ENCODE assay signal across 7 mouse cellular contexts in genomic region chr9:62040008-62040608, GRCm38 (mm10). TPM values are rescaled to one million over a fixed set of nuclear protein-coding genes. Genes with fewer than 3 reads are reported as not detected.
DNase-seq lines count a peak whose midpoint lies in the region; ATAC-seq and TF ChIP-seq lines count a peak whose summit lies in the region.

No protein-coding gene starts in this region.

- H3K4me3 ChIP-seq in kidney, adult 2 months (ENCODE audit: insufficient read depth, low read depth, low read length): no peak overlapping the region
- H3K4me3 ChIP-seq in limb, embryonic 12.5 days (replicated peaks): 0 out of 2 replicates have a peak overlapping the region, but pooled peaks have one; percentile 11
- no peak overlapping the region for H3K4me3 ChIP-seq in midbrain, embryonic 16.5 days (ENCODE audit: low read depth, low read length)
- H3K4me3 ChIP-seq in spleen, adult 2 months (ENCODE audit: extremely low read depth, insufficient read depth, insufficient read length): no peak overlapping the region

- no peak overlapping the region for H3K9ac ChIP-seq in limb, embryonic 12.5 days (replicated peaks)
- no peak overlapping the region for H3K9ac ChIP-seq in midbrain, embryonic 16.5 days (ENCODE audit: low read depth, low read length)

- peak overlapping the region; percentile 41 for H3K4me2 ChIP-seq in limb, embryonic 12.5 days
- peak overlapping the region; percentile 34 for H3K4me2 ChIP-seq in midbrain, embryonic 16.5 days (ENCODE audit: low read length)

- H3K27ac ChIP-seq in kidney, adult 2 months (ENCODE audit: insufficient read depth, low read depth, low read length): no peak overlapping the region
- no peak overlapping the region for H3K27ac ChIP-seq in limb, embryonic 12.5 days
- no peak overlapping the region for H3K27ac ChIP-seq in midbrain, embryonic 16.5 days (ENCODE audit: low read length)
- no peak overlapping the region for H3K27ac ChIP-seq in spleen, adult 2 months (ENCODE audit: insufficient read depth, low read length)

- no peaks in the 10 kb centered on the region for H3K4me1 ChIP-seq in kidney, adult 2 months (ENCODE audit: control insufficient read depth, insufficient read depth, low read length)
- no peaks in the 10 kb centered on the region for H3K4me1 ChIP-seq in limb, embryonic 12.5 days (replicated peaks)
- H3K4me1 ChIP-seq in midbrain, embryonic 16.5 days (ENCODE audit: control insufficient read depth, insufficient read depth, low read length): no peaks in the 10 kb centered on the region
- no peaks in the 10 kb centered on the region for H3K4me1 ChIP-seq in spleen, adult 2 months (ENCODE audit: control insufficient read depth, insufficient read depth, insufficient read length)

- whole genome bisulfite sequencing in kidney, adult 2 months: 8% methylated on average over 20 of the region's 20 CpGs
- WGBS in limb, embryonic 12.5 days: 6% methylated on average over 20 of the region's 20 CpGs
- 3% methylated on average over 20 of the region's 20 CpGs for WGBS in midbrain, embryonic 16.5 days
- WGBS in spleen, adult 2 months: 11% methylated on average over 20 of the region's 20 CpGs

- H3K27me3 ChIP-seq in kidney, adult 2 months (replicated peaks; ENCODE audit: control insufficient read depth, insufficient read depth, low read length): no peaks in the 10 kb centered on the region
- H3K27me3 ChIP-seq in limb, embryonic 12.5 days: no peaks in the 10 kb centered on the region
- no peaks in the 10 kb centered on the region for H3K27me3 ChIP-seq in midbrain, embryonic 16.5 days (ENCODE audit: control insufficient read depth, insufficient read depth, low read depth, low read length)
- no peaks in the 10 kb centered on the region for H3K27me3 ChIP-seq in spleen, adult 2 months (ENCODE audit: control insufficient read depth, insufficient read depth, low read length)

- H3K9me3 ChIP-seq in limb, embryonic 12.5 days: no peaks in the 10 kb centered on the region
- H3K9me3 ChIP-seq in midbrain, embryonic 16.5 days (replicated peaks; ENCODE audit: control insufficient read depth, low read length, poor library complexity, severe bottlenecking): no peaks in the 10 kb centered on the region

- DNase-seq in adrenal gland, adult 2 months: peak; percentile 89
- peak; percentile 83 for DNase-seq in embryo, embryonic 9.5 days (ENCODE audit: extremely low spot score)
- DNase-seq in heart, adult 18-20 months: peak; percentile 84 to 94
- DNase-seq in kidney, adult 2 months: peak; percentile 83
- peak; percentile 31 to 80 for DNase-seq in spleen, adult 2 months (ENCODE audit: low read depth in 1 of 2, low spot score in 2 of 2)

- no peak for TF ChIP-seq POLR2A in kidney, adult 2 months (IDR thresholded peaks at IDR 0.05; ENCODE audit: low read depth, low read length)
- no peak for TF ChIP-seq POLR2A in spleen, adult 2 months (IDR thresholded peaks at IDR 0.05; ENCODE audit: low read depth, low read length)

- ATAC-seq in limb, embryonic 12.5 days (ENCODE audit: insufficient number of reproducible peaks, insufficient read depth, low FRiP score, low TSS enrichment, low read depth): no peak
- ATAC-seq in midbrain, embryonic 16.5 days: peak; percentile 66; the same call in 1 of the 2 replicates

- H3K36me3 ChIP-seq in kidney, adult 2 months (ENCODE audit: control insufficient read depth, insufficient read depth, low read length): no peaks in the 10 kb centered on the region
- H3K36me3 ChIP-seq in limb, embryonic 12.5 days: no peaks in the 10 kb centered on the region
- no peaks in the 10 kb centered on the region for H3K36me3 ChIP-seq in midbrain, embryonic 16.5 days (ENCODE audit: control insufficient read depth, insufficient read depth, low read length)
- H3K36me3 ChIP-seq in spleen, adult 2 months (ENCODE audit: control insufficient read depth, insufficient read depth, low read length): no peaks in the 10 kb centered on the region

- TF ChIP-seq CTCF in kidney, adult 2 months (conservative IDR thresholded peaks at IDR 0.05; ENCODE audit: insufficient read depth, insufficient read length, low read depth, low read length): peak; percentile 99
- peak; percentile 95 for TF ChIP-seq CTCF in spleen, adult 2 months (IDR thresholded peaks at IDR 0.05; ENCODE audit: extremely low read depth, insufficient read depth, insufficient read length, insufficient replicate concordance)

RNA-seq across cellular contexts. Expression of gene Paqr5, which starts 13.5 kb away (rescaled TPM):
- total RNA-seq in adrenal gland, adult 2 months (2021): 10 to 100 TPM in 1 of 2 experiments, under 1 TPM in 1; 0.93 to 16.3 TPM
- 16.8 and 22.9 TPM in 2 replicates for polyA plus RNA-seq in adrenal gland, adult 2 months (2012; rRNA removed)
- total RNA-seq in heart, adult 18-20 months (2021): under 1 TPM in 1 of 2 experiments, not detected in 1; 0.18 TPM
- 315 and 347 TPM in 2 replicates for polyA plus RNA-seq in kidney, adult 2 months (2012; rRNA removed)
- polyA plus RNA-seq in limb, embryonic 12.5 days (2016; fragmentation: Nextera tagmentation; extraction: Ambion mirVana): 2.0 and 2.2 TPM in 2 replicates
- 0.18 and 0.48 TPM in 2 replicates for polyA plus RNA-seq in midbrain, embryonic 16.5 days (2015; fragmentation: Nextera tagmentation; extraction: Ambion mirVana)
- 2.7 and 3.0 TPM in 2 replicates for polyA plus RNA-seq in spleen, adult 2 months (2012; rRNA removed)

Comparison
In these comparisons a context has a peak if more than half of its experiments do, and no peak if none do; other contexts are left out.
1. RNA of gene Paqr5, which starts 13.5 kb away (polyA plus RNA-seq): 315 to 347 TPM in kidney, adult 2 months; 16.8 to 22.9 TPM in adrenal gland, adult 2 months, 2.7 to 3.0 TPM in spleen, adult 2 months, 2.0 to 2.2 TPM in limb, embryonic 12.5 days and 0.18 to 0.48 TPM in midbrain, embryonic 16.5 days; every median in the first group is over 10 times any median in the second.
2. Peak in every context shown above with its lines, with median percentiles within 50 percentile points of each other: DNase-seq.